Mouse (Mus musculus) forebrain, embryonic 11.5 days (tissue): Measurements from ENCODE around the gene Asb17. TPM values are rescaled to one million over a fixed set of nuclear protein-coding genes. Genes with fewer than 3 reads are reported as not detected.
"Not testable (repeated sequence)": the region's sequence is repeated elsewhere in the genome, so short reads cannot be mapped to it uniquely, and the experiment has no call there.

ENCODE experiments used
- ATAC-seq: fragments of 200-750 bp; cut with Nextera tagmentation; replicated peaks from 2 replicates; pipeline ENCODE4 v1.8.0; 2017; ENCODE audit warnings: moderate TSS enrichment; ENCODE audit not compliant: low FRiP score
- DNase-seq: peaks from one replicate; pipeline ENCODE4 v3.0.0-alpha.2; 2017; ENCODE audit warnings: low spot score
- H3K27ac ChIP-seq: fragments of 300-500 bp; sonication (generic); 2 replicates; pipeline ENCODE4 v1.5.1; 2014; ENCODE audit warnings: low read depth, low read length
- H3K27me3 ChIP-seq: fragments of 300-500 bp; sonication (generic); 2 replicates; pipeline ENCODE4 v1.6.1; 2014; ENCODE audit warnings: mild to moderate bottlenecking, low read length, mixed read lengths; ENCODE audit not compliant: control insufficient read depth, insufficient read depth
- H3K36me3 ChIP-seq: fragments of 300-500 bp; sonication (generic); 2 replicates; pipeline ENCODE4 v1.6.1; 2014; ENCODE audit warnings: mild to moderate bottlenecking, low read length, moderate library complexity, mixed read lengths; ENCODE audit not compliant: control insufficient read depth, insufficient read depth
- H3K4me1 ChIP-seq: fragments of 300-500 bp; sonication (generic); replicated peaks from 2 replicates; pipeline ENCODE4 v1.6.1; 2014; ENCODE audit warnings: low read length, mixed read lengths; ENCODE audit not compliant: control insufficient read depth, insufficient read depth
- H3K4me2 ChIP-seq: fragments of 300-500 bp; sonication (generic); 2 replicates; pipeline ENCODE4 v1.6.1; 2014; ENCODE audit warnings: low read depth, mild to moderate bottlenecking, low read length, moderate library complexity, mixed read lengths; ENCODE audit not compliant: severe bottlenecking
- H3K4me3 ChIP-seq: fragments of 300-500 bp; sonication (generic); 2 replicates; pipeline ENCODE4 v1.5.1; 2014; ENCODE audit warnings: low read depth, low read length
- H3K9ac ChIP-seq: fragments of 300-500 bp; sonication (generic); 2 replicates; pipeline ENCODE4 v1.6.1; 2014; ENCODE audit warnings: low read length
- H3K9me3 ChIP-seq: fragments of 300-500 bp; sonication (generic); 2 replicates; pipeline ENCODE4 v1.6.1; 2016; ENCODE audit warnings: low read length, mixed read lengths; ENCODE audit not compliant: control insufficient read depth
- WGBS: fragments of 180-500 bp; shearing (Covaris S2); extraction: QIAGEN DNeasy Blood & Tissue Kit; methylation state at CpG from one replicate; pipeline ENCODE4 v1.1.7; 2014; 5-methylcytosine and 5-hydroxymethylcytosine counted together
- polyA plus RNA-seq: library from polyadenylated mRNA; unstranded; fragments of >200 nt; fragmentation: Nextera tagmentation; extraction: Ambion mirVana; gene quantifications from 2 replicates; pipeline ENCODE4 v1.2.1, GENCODE M21; 2014

Gene Asb17
- polyA plus RNA-seq, 1 experiment from 2014 or later = 0.47 TPM

GRCm38 (mm10) chr3:153825197-153825596 is 18.8 kb upstream of the Asb17 start:
- no peak overlapping the region for H3K4me3 ChIP-seq
- no peaks in the 10 kb centered on the region for H3K4me1 ChIP-seq
- no peak overlapping the region for H3K27ac ChIP-seq
- 95% methylated on average over 10 of the region's 10 CpGs for WGBS
- no peaks in the 10 kb centered on the region for H3K36me3 ChIP-seq
- H3K27me3 ChIP-seq = no peaks in the 10 kb centered on the region
- no peak overlapping the region for H3K4me2 ChIP-seq
- DNase-seq = no peak
- H3K9me3 ChIP-seq = no peaks in the 10 kb centered on the region
- ATAC-seq = no peak
- H3K9ac ChIP-seq = no peak overlapping the region

- Histone ChIP-seq H3K27me3 (no peaks in the 10 kb centered on the region), H3K9me3 (no peaks in the 10 kb centered on the region), H3K4me1 (no peaks in the 10 kb centered on the region), H3K36me3 (no peaks in the 10 kb centered on the region), H3K9ac (no peak overlapping the region), H3K4me2 (no peak overlapping the region), H3K4me3 (no peak overlapping the region), H3K27ac (no peak overlapping the region)
- DNase-seq (no peak), ATAC-seq (no peak)
- WGBS = 51% methylated on average over 6 of the region's 6 CpGs
Measured at GRCm38 (mm10) chr3:153826616-153827015, 17.4 kb upstream of the Asb17 start.

GRCm38 (mm10) chr3:153829788-153830187 is 14.2 kb upstream of the Asb17 start:
- ATAC-seq, H3K9ac ChIP-seq, H3K27me3 ChIP-seq, H3K4me2 ChIP-seq, DNase-seq, H3K4me1 ChIP-seq, H3K9me3 ChIP-seq, H3K36me3 ChIP-seq, H3K4me3 ChIP-seq, H3K27ac ChIP-seq: not testable (repeated sequence)
- 91% methylated on average over 3 of the region's 3 CpGs for WGBS

- ATAC-seq (peak; percentile 37; the same call in 1 of the 2 replicates), DNase-seq (no peak)
- H3K4me3 ChIP-seq = no peak overlapping the region
- no peaks in the 10 kb centered on the region for H3K36me3 ChIP-seq
- H3K4me2 ChIP-seq = no peak overlapping the region
- H3K27ac ChIP-seq = no peak overlapping the region
- H3K9ac ChIP-seq = no peak overlapping the region
- H3K27me3 ChIP-seq = no peaks in the 10 kb centered on the region
- no peaks in the 10 kb centered on the region for H3K9me3 ChIP-seq
- no peaks in the 10 kb centered on the region for H3K4me1 ChIP-seq
- WGBS = 78% methylated on average over 11 of the region's 11 CpGs
Measured at GRCm38 (mm10) chr3:153831014-153831872, 12.8 kb upstream of the Asb17 start.

GRCm38 (mm10) chr3:153831873-153832653 is 11.9 kb upstream of the Asb17 start:
- DNase-seq (no peak), ATAC-seq (peak; percentile 47; the same call in 1 of the 2 replicates)
- Histone ChIP-seq H3K27ac (no peak overlapping the region), H3K4me2 (no peak overlapping the region), H3K9me3 (no peaks in the 10 kb centered on the region), H3K4me3 (no peak overlapping the region), H3K27me3 (no peaks in the 10 kb centered on the region), H3K9ac (no peak overlapping the region), H3K36me3 (no peaks in the 10 kb centered on the region), H3K4me1 (no peaks in the 10 kb centered on the region)
- WGBS = 74% methylated on average over 4 of the region's 4 CpGs

DNA sequence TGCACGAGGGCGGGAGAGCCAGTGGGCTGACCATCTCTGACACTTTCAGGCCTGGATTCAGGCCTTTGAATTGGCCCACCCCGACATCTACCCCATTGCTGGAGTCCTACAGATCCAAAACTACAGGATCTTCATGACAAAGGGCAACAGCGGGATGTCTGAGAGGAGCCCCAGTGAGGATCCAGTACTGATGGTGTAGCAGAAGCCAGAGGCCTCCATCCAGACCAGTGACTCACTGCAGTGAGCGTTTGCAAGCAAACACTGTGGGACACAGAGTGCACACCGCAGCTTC is 11.4 kb upstream of the Asb17 start:
- H3K9me3 ChIP-seq = no peaks in the 10 kb centered on the region
- ATAC-seq = no peak
- H3K36me3 ChIP-seq = no peaks in the 10 kb centered on the region
- H3K27me3 ChIP-seq = no peaks in the 10 kb centered on the region
- no peak overlapping the region for H3K4me3 ChIP-seq
- 34% methylated on average over 6 of the region's 6 CpGs for WGBS
- no peak overlapping the region for H3K4me2 ChIP-seq
- no peak overlapping the region for H3K9ac ChIP-seq
- no peaks in the 10 kb centered on the region for H3K4me1 ChIP-seq
- no peak overlapping the region for H3K27ac ChIP-seq
- no peak for DNase-seq

- no peaks in the 10 kb centered on the region for H3K4me1 ChIP-seq
- H3K4me2 ChIP-seq = no peak overlapping the region
- no peak for ATAC-seq
- 91% methylated on average over 4 of the region's 4 CpGs for WGBS
- no peaks in the 10 kb centered on the region for H3K36me3 ChIP-seq
- H3K9me3 ChIP-seq = no peaks in the 10 kb centered on the region
- no peak for DNase-seq
- no peaks in the 10 kb centered on the region for H3K27me3 ChIP-seq
- no peak overlapping the region for H3K4me3 ChIP-seq
- H3K9ac ChIP-seq = no peak overlapping the region
- no peak overlapping the region for H3K27ac ChIP-seq
Measured at GRCm38 (mm10) chr3:153834071-153834470, 9.9 kb upstream of the Asb17 start.

DNA sequence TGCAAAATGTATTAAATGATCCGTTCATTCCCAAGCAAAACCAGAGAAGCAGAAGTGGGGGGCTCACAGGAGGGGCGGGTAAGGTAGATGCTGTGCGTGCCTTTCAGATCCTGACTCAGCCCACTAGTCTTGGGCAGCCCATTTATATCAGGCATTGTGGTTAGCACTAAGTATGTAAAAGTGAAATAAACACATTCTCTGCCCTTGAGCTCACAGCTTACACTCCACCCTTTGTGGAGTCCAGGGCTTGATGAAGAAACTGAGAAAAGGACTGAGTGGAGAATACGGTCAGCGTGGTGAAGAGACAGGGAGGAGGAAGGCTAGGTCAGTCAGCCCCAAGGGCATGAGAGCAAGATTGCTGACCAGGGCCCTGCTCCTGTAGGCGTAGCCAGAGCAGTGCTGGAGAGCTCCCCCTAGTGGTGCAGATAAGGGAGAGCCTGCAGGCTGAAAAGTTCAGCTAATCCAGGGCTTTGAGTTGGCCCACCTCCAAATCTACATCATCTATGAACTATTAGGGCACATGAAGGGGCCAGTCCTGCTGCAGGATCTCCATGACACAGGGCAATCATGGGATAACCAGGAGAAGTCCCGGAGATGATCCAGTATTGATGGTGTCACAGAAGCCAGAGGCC is 8.4 kb upstream of the Asb17 start:
- Histone ChIP-seq H3K27ac (no peak overlapping the region), H3K9me3 (no peaks in the 10 kb centered on the region), H3K27me3 (no peaks in the 10 kb centered on the region), H3K36me3 (no peaks in the 10 kb centered on the region), H3K4me2 (no peak overlapping the region), H3K4me1 (no peaks in the 10 kb centered on the region), H3K9ac (no peak overlapping the region), H3K4me3 (no peak overlapping the region)
- ATAC-seq (peak; percentile 59; the same call in 1 of the 2 replicates), DNase-seq (peak; percentile 74)
- 58% methylated on average over 7 of the region's 7 CpGs for WGBS
